Mouse (Mus musculus) stomach, postnatal 0 days (tissue): Measurements from ENCODE around the gene Txndc8. TPM values are rescaled to one million over a fixed set of nuclear protein-coding genes. Genes with fewer than 3 reads are reported as not detected.
A peak's percentile ranks its signal among the peaks of the same experiment; 100 is the strongest.

Experiments
- ATAC-seq: fragments of 200-750 bp; cut with Nextera tagmentation; 2 replicates; pipeline ENCODE4 v1.8.0; 2017; ENCODE audit not compliant: low FRiP score, low TSS enrichment
- DNase-seq: peaks from one replicate; pipeline ENCODE4 v3.0.0-alpha.2; 2016; ENCODE audit warnings: low spot score
- H3K27ac ChIP-seq: fragments of 300-500 bp; sonication (generic); replicated peaks from 2 replicates; pipeline ENCODE4 v1.5.1; 2014; ENCODE audit warnings: mild to moderate bottlenecking, control low read depth
- H3K27me3 ChIP-seq: fragments of 300-500 bp; sonication (generic); 2 replicates; pipeline ENCODE4 v1.6.1; 2014; ENCODE audit warnings: low read length; ENCODE audit not compliant: control insufficient read depth, insufficient read depth
- H3K36me3 ChIP-seq: fragments of 300-500 bp; sonication (generic); 2 replicates; pipeline ENCODE4 v1.6.1; 2014; ENCODE audit warnings: low read length, mixed read lengths; ENCODE audit not compliant: control insufficient read depth, insufficient read depth
- H3K4me1 ChIP-seq: fragments of 300-500 bp; sonication (generic); replicated peaks from 2 replicates; pipeline ENCODE4 v1.6.1; 2014; ENCODE audit warnings: antibody characterized with exemption; ENCODE audit not compliant: control insufficient read depth, insufficient read depth
- H3K4me2 ChIP-seq: fragments of 300-500 bp; sonication (generic); replicated peaks from 2 replicates; pipeline ENCODE4 v1.6.1; 2014; ENCODE audit warnings: low read depth, mild to moderate bottlenecking, control low read depth, moderate library complexity
- H3K4me3 ChIP-seq: fragments of 300-500 bp; sonication (generic); 2 replicates; pipeline ENCODE4 v1.5.1; 2014; ENCODE audit warnings: low read depth, low read length, control low read depth
- H3K9ac ChIP-seq: fragments of 300-500 bp; sonication (generic); 2 replicates; pipeline ENCODE4 v1.6.1; 2014; ENCODE audit warnings: mild to moderate bottlenecking, low read length, control low read depth, mixed read lengths
- H3K9me3 ChIP-seq: fragments of 300-500 bp; sonication (generic); 2 replicates; pipeline ENCODE4 v1.6.1; 2016; ENCODE audit warnings: low read length; ENCODE audit not compliant: control insufficient read depth
- CTCF ChIP-seq: IDR thresholded peaks from 2 replicates; pipeline ENCODE4 v1.5.1; 2016; ENCODE audit warnings: antibody characterized with exemption, low read depth, mild to moderate bottlenecking, moderate library complexity
- EP300 ChIP-seq: optimal IDR thresholded peaks from 2 replicates; pipeline ENCODE3; 2016; ENCODE audit warnings: antibody characterized with exemption
- WGBS: fragments of 180-500 bp; shearing (Covaris S2); extraction: QIAGEN DNeasy Blood & Tissue Kit; methylation state at CpG from one replicate; pipeline ENCODE4 v1.1.7; 2014; 5-methylcytosine and 5-hydroxymethylcytosine counted together
- polyA plus RNA-seq: library from polyadenylated mRNA; unstranded; fragments of >200 nt; fragmentation: Nextera tagmentation; extraction: Ambion mirVana; gene quantifications from 2 replicates; pipeline ENCODE4 v1.2.1, GENCODE M21; 2015

The Txndc8 gene
- polyA plus RNA-seq, 1 experiment from 2014 or later, result not detected

- ATAC-seq, result peak; percentile 27
- WGBS, result 0% methylated on average over 25 of the region's 25 CpGs
- TF ChIP-seq CTCF, result 0 out of 2 replicates have a peak, but pooled peaks have one; percentile 19
- TF ChIP-seq EP300, result peak; percentile 48
- peak; percentile 87 for DNase-seq
- H3K27ac ChIP-seq, result peak overlapping the region; percentile 95
- H3K9ac ChIP-seq, result peak overlapping the region; percentile 82
- H3K36me3 ChIP-seq, result peaks cover 15% of the 10 kb centered on the region
- H3K9me3 ChIP-seq, result no peaks in the 10 kb centered on the region; the same call in 1 of the 2 replicates
- peak overlapping the region; percentile 63 for H3K4me2 ChIP-seq
- no peaks in the 10 kb centered on the region for H3K27me3 ChIP-seq
- peaks cover 12% of the 10 kb centered on the region; the same call in 1 of the 2 replicates for H3K4me1 ChIP-seq
- peak overlapping the region; percentile 76 for H3K4me3 ChIP-seq
Measured at GRCm38 (mm10) chr4:57955544-57955958, 53.4 kb downstream of the Txndc8 start.

- Histone ChIP-seq H3K4me3 (peak overlapping the region; percentile 76), H3K27me3 (no peaks in the 10 kb centered on the region), H3K4me1 (peaks cover 12% of the 10 kb centered on the region; the same call in 1 of the 2 replicates), H3K4me2 (peak overlapping the region; percentile 63), H3K9me3 (no peaks in the 10 kb centered on the region; the same call in 1 of the 2 replicates), H3K27ac (peak overlapping the region; percentile 95), H3K36me3 (peaks cover 19% of the 10 kb centered on the region), H3K9ac (peak overlapping the region; percentile 82)
- DNase-seq, result peak; percentile 18
- WGBS, result 50% methylated on average over 8 of the region's 8 CpGs
- no peak for ATAC-seq
- TF ChIP-seq EP300 (no peak), CTCF (no peak)
Measured at GRCm38 (mm10) chr4:57954991-57955390, 53.9 kb downstream of the Txndc8 start.

- Histone ChIP-seq H3K4me2 (peak overlapping the region; percentile 63), H3K36me3 (peaks cover 20% of the 10 kb centered on the region), H3K27me3 (no peaks in the 10 kb centered on the region), H3K4me1 (peaks cover 12% of the 10 kb centered on the region; the same call in 1 of the 2 replicates), H3K27ac (peak overlapping the region; percentile 95), H3K9me3 (no peaks in the 10 kb centered on the region; the same call in 1 of the 2 replicates), H3K4me3 (peak overlapping the region; percentile 76), H3K9ac (peak overlapping the region; percentile 82; the same call in 1 of the 2 replicates)
- DNase-seq (peak; percentile 61), ATAC-seq (peak; percentile 9; the same call in 1 of the 2 replicates)
- WGBS, result 37% methylated on average over 6 of the region's 6 CpGs
- TF ChIP-seq EP300, result no peak
- no peak for TF ChIP-seq CTCF
Measured at GRCm38 (mm10) chr4:57954580-57954979, 54.3 kb downstream of the Txndc8 start.

- ATAC-seq (no peak), DNase-seq (peak; percentile 44)
- Histone ChIP-seq H3K9me3 (no peaks in the 10 kb centered on the region; the same call in 1 of the 2 replicates), H3K36me3 (peaks cover 28% of the 10 kb centered on the region), H3K9ac (no peak overlapping the region), H3K27me3 (no peaks in the 10 kb centered on the region), H3K27ac (no peak overlapping the region), H3K4me1 (peaks cover 12% of the 10 kb centered on the region; the same call in 1 of the 2 replicates), H3K4me2 (peak overlapping the region; percentile 63; the same call in 1 of the 2 replicates), H3K4me3 (no peak overlapping the region)
- 85% methylated on average over 7 of the region's 7 CpGs for WGBS
- TF ChIP-seq CTCF (no peak), EP300 (no peak)
Measured at GRCm38 (mm10) chr4:57953796-57954195, 55.1 kb downstream of the Txndc8 start.

- WGBS, result 77% methylated on average over 1 of the region's 1 CpGs
- DNase-seq (no peak), ATAC-seq (no peak)
- TF ChIP-seq EP300 (no peak), CTCF (no peak)
- Histone ChIP-seq H3K9ac (no peak overlapping the region), H3K27me3 (no peaks in the 10 kb centered on the region), H3K4me1 (peaks cover 12% of the 10 kb centered on the region; the same call in 1 of the 2 replicates), H3K4me3 (no peak overlapping the region), H3K27ac (no peak overlapping the region), H3K9me3 (no peaks in the 10 kb centered on the region; the same call in 1 of the 2 replicates), H3K4me2 (no peak overlapping the region), H3K36me3 (peaks cover 30% of the 10 kb centered on the region)
Measured at GRCm38 (mm10) chr4:57952891-57953290, 56.0 kb downstream of the Txndc8 start.

GRCm38 (mm10) chr4:57952416-57952815 is 56.5 kb downstream of the Txndc8 start:
- H3K9me3 ChIP-seq, result no peaks in the 10 kb centered on the region; the same call in 1 of the 2 replicates
- TF ChIP-seq EP300, result no peak
- TF ChIP-seq CTCF, result no peak
- DNase-seq (no peak), ATAC-seq (no peak)
- H3K36me3 ChIP-seq, result peaks cover 30% of the 10 kb centered on the region
- no peak overlapping the region for H3K4me3 ChIP-seq
- 93% methylated on average over 3 of the region's 3 CpGs for WGBS
- H3K27ac ChIP-seq, result no peak overlapping the region
- no peak overlapping the region for H3K4me2 ChIP-seq
- peaks cover 11% of the 10 kb centered on the region; the same call in 1 of the 2 replicates for H3K4me1 ChIP-seq
- H3K27me3 ChIP-seq, result no peaks in the 10 kb centered on the region
- H3K9ac ChIP-seq, result no peak overlapping the region
